Mouse (Mus musculus) lung, postnatal 0 days (tissue): ENCODE results near the gene Camk2b. TPM values are rescaled to one million over a fixed set of nuclear protein-coding genes. Genes with fewer than 3 reads are reported as not detected.

Experiments used
- ATAC-seq: fragments of 200-750 bp; cut with Nextera tagmentation; 2 replicates; pipeline ENCODE4 v1.8.0; 2017; ENCODE audit warnings: moderate library complexity
- DNase-seq: peaks from one replicate; pipeline ENCODE4 v3.0.0-alpha.2; 2016; ENCODE audit warnings: low spot score
- H3K27ac ChIP-seq: fragments of 300-500 bp; sonication (generic); 2 replicates; pipeline ENCODE4 v1.5.1; 2014; ENCODE audit warnings: antibody characterized with exemption, mild to moderate bottlenecking, low read length, mixed read lengths
- H3K27me3 ChIP-seq: fragments of 300-500 bp; sonication (generic); replicated peaks from 2 replicates; pipeline ENCODE4 v1.6.1; 2014; ENCODE audit warnings: low read length, mixed read lengths; ENCODE audit not compliant: insufficient read depth
- H3K36me3 ChIP-seq: fragments of 300-500 bp; sonication (generic); 2 replicates; pipeline ENCODE4 v1.6.1; 2014; ENCODE audit warnings: low read length, mixed read lengths; ENCODE audit not compliant: insufficient read depth
- H3K4me1 ChIP-seq: fragments of 300-500 bp; sonication (generic); 2 replicates; pipeline ENCODE4 v1.6.1; 2014; ENCODE audit warnings: antibody characterized with exemption, low read depth, low read length, mixed read lengths; ENCODE audit not compliant: insufficient read depth
- H3K4me2 ChIP-seq: fragments of 300-500 bp; sonication (generic); replicated peaks from 2 replicates; pipeline ENCODE4 v1.6.1; 2014; ENCODE audit warnings: low read depth, mild to moderate bottlenecking, low read length, moderate library complexity, mixed read lengths
- H3K4me3 ChIP-seq: fragments of 300-500 bp; sonication (generic); 2 replicates; pipeline ENCODE4 v1.5.1; 2014; ENCODE audit warnings: low read depth, low read length
- H3K9ac ChIP-seq: fragments of 300-500 bp; sonication (generic); replicated peaks from 2 replicates; pipeline ENCODE4 v1.6.1; 2014; ENCODE audit warnings: low read depth, mild to moderate bottlenecking
- H3K9me3 ChIP-seq: fragments of 300-500 bp; sonication (generic); 2 replicates; pipeline ENCODE4 v1.6.1; 2016; ENCODE audit warnings: low read length, mixed read lengths
- CTCF ChIP-seq: IDR thresholded peaks from 2 replicates; pipeline ENCODE4 v1.5.1; 2016; ENCODE audit warnings: antibody characterized with exemption, mild to moderate bottlenecking
- EP300 ChIP-seq: IDR thresholded peaks from 2 replicates; pipeline ENCODE4 v1.6.1; 2016; ENCODE audit warnings: antibody characterized with exemption, mild to moderate bottlenecking, control low read depth
- WGBS: fragments of 180-500 bp; shearing (Covaris S2); extraction: QIAGEN DNeasy Blood & Tissue Kit; methylation state at CpG from one replicate; pipeline ENCODE4 v1.1.7; 2014; 5-methylcytosine and 5-hydroxymethylcytosine counted together
- polyA plus RNA-seq: library from polyadenylated mRNA; unstranded; fragments of >200 nt; fragmentation: Nextera tagmentation; extraction: Ambion mirVana; gene quantifications from 2 replicates; pipeline ENCODE4 v1.2.1, GENCODE M21; 2015

Camk2b gene
- polyA plus RNA-seq, 1 experiment from 2014 or later, result 2.9 TPM

DNA sequence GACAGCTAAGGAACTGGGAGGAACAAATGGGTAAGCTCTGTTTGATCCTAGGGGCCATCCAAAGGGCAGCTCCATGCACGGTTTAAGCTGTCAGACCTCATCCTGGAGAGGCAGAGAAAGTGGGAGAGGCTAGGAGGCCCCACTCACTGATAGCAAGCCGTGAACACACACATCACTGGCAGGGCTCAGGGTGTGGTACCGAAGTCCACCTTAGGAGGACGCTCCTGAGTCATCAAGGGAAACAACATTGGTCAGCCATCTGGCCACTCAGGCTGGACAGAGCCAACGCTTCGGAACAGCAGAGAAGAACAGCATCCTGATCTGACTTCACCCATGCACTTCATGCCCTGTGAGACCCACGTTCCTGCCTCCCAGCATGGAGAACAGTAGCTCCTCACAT lies 87.1 kb downstream of the Camk2b start:
- TF ChIP-seq EP300 (no peak), CTCF (no peak)

GRCm38 (mm10) chr11:5976106-5976505 lies 90.1 kb downstream of the Camk2b start:
- no peak overlapping the region for H3K9ac ChIP-seq
- H3K27ac ChIP-seq, result no peak overlapping the region
- no peaks in the 10 kb centered on the region for H3K36me3 ChIP-seq
- no peak for TF ChIP-seq CTCF
- TF ChIP-seq EP300, result no peak
- H3K4me1 ChIP-seq, result no peaks in the 10 kb centered on the region
- no peaks in the 10 kb centered on the region for H3K27me3 ChIP-seq
- H3K4me3 ChIP-seq, result no peak overlapping the region
- H3K4me2 ChIP-seq, result no peak overlapping the region
- 18% methylated on average over 9 of the region's 9 CpGs for WGBS
- H3K9me3 ChIP-seq, result no peaks in the 10 kb centered on the region
- DNase-seq (no peak), ATAC-seq (no peak)

More for the DNA sequence above, 87.1 kb downstream of the Camk2b start:
- Histone ChIP-seq H3K4me3 (no peak overlapping the region), H3K4me2 (no peak overlapping the region), H3K27ac (no peak overlapping the region), H3K9ac (no peak overlapping the region), H3K9me3 (no peaks in the 10 kb centered on the region), H3K4me1 (no peaks in the 10 kb centered on the region), H3K27me3 (no peaks in the 10 kb centered on the region), H3K36me3 (no peaks in the 10 kb centered on the region)
- 71% methylated on average over 7 of the region's 7 CpGs for WGBS
- ATAC-seq (no peak), DNase-seq (no peak)

GRCm38 (mm10) chr11:5975068-5975467 lies 91.1 kb downstream of the Camk2b start:
- ATAC-seq (no peak), DNase-seq (no peak)
- Histone ChIP-seq H3K9me3 (no peaks in the 10 kb centered on the region), H3K36me3 (no peaks in the 10 kb centered on the region), H3K4me1 (no peaks in the 10 kb centered on the region), H3K9ac (no peak overlapping the region), H3K27ac (no peak overlapping the region), H3K4me2 (no peak overlapping the region), H3K27me3 (no peaks in the 10 kb centered on the region), H3K4me3 (no peak overlapping the region)
- 65% methylated on average over 2 of the region's 2 CpGs for WGBS
- TF ChIP-seq EP300, result no peak
- no peak for TF ChIP-seq CTCF

GRCm38 (mm10) chr11:5974053-5974452 lies 92.1 kb downstream of the Camk2b start:
- Histone ChIP-seq H3K9me3 (no peaks in the 10 kb centered on the region), H3K27me3 (no peaks in the 10 kb centered on the region), H3K9ac (no peak overlapping the region), H3K4me3 (no peak overlapping the region), H3K4me2 (no peak overlapping the region), H3K27ac (no peak overlapping the region), H3K36me3 (no peaks in the 10 kb centered on the region), H3K4me1 (no peaks in the 10 kb centered on the region)
- TF ChIP-seq CTCF (no peak), EP300 (no peak)
- 56% methylated on average over 6 of the region's 6 CpGs for WGBS
- ATAC-seq, result no peak
- DNase-seq, result no peak

GRCm38 (mm10) chr11:5973151-5973550 lies 93.0 kb downstream of the Camk2b start:
- no peak overlapping the region for H3K4me3 ChIP-seq
- H3K4me2 ChIP-seq, result no peak overlapping the region
- no peaks in the 10 kb centered on the region for H3K9me3 ChIP-seq
- no peak for TF ChIP-seq CTCF
- TF ChIP-seq EP300, result no peak
- no peak for ATAC-seq
- H3K4me1 ChIP-seq, result no peaks in the 10 kb centered on the region
- no peak for DNase-seq
- H3K9ac ChIP-seq, result no peak overlapping the region
- WGBS, result 25% methylated on average over 7 of the region's 7 CpGs
- H3K27me3 ChIP-seq, result no peaks in the 10 kb centered on the region
- H3K27ac ChIP-seq, result no peak overlapping the region
- H3K36me3 ChIP-seq, result no peaks in the 10 kb centered on the region

DNA sequence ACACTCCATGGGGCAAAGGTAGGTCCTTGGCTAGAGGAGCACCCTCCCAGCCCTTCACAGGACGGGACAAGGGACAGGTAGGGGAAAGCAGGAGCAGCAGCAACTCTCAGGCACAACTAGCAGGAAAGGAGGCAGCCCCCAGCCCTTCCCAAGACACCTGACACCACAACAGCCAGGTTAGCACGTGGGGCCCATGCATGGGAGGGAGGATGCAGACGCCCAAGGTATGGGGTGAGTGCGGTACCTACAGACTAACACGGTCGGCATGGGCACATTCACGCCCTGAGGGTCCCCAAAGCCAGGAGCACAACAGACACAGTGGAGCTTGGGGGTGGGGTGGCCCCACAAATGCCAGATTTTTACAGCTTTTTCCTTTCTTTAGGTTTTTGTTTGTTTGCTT lies 95.0 kb downstream of the Camk2b start:
- Histone ChIP-seq H3K4me1 (no peaks in the 10 kb centered on the region), H3K4me3 (no peak overlapping the region), H3K9me3 (no peaks in the 10 kb centered on the region), H3K27ac (no peak overlapping the region), H3K9ac (no peak overlapping the region), H3K4me2 (no peak overlapping the region), H3K36me3 (no peaks in the 10 kb centered on the region), H3K27me3 (no peaks in the 10 kb centered on the region)
- ATAC-seq, result no peak
- whole genome bisulfite sequencing, result 53% methylated on average over 7 of the region's 7 CpGs
- TF ChIP-seq EP300 (no peak), CTCF (no peak)
- no peak for DNase-seq

DNA sequence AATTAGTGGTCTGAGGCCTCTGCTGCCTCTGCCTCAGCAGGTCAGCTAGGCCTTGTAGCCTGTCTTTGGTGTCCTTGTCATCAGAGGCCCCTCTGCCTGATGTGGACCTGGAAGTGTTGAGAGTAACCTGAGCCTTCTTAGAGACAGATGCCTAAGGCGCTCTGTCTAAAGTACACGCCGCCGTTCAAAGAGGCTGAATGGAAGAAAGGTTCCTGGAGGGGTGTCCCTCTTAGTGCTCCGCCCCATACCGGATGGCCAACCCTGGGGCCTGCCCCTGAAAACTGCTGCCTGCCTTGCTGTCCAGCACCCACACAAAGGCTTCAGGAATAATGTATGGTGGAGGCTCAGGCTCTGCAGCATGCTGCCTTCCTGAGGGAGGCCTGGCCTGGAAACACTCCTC lies 97.9 kb downstream of the Camk2b start:
- Histone ChIP-seq H3K36me3 (peaks cover 14% of the 10 kb centered on the region; the same call in 1 of the 2 replicates), H3K27ac (no peak overlapping the region)
- 62% methylated on average over 6 of the region's 6 CpGs for WGBS

More for the DNA sequence above, 97.9 kb downstream of the Camk2b start:
- Histone ChIP-seq H3K4me3 (no peak overlapping the region), H3K27me3 (no peaks in the 10 kb centered on the region), H3K4me2 (no peak overlapping the region), H3K9ac (no peak overlapping the region), H3K4me1 (no peaks in the 10 kb centered on the region), H3K9me3 (no peaks in the 10 kb centered on the region)
- TF ChIP-seq EP300, result no peak
- no peak for TF ChIP-seq CTCF
- DNase-seq (no peak), ATAC-seq (no peak)
